In genomic region chr11:59631980-59632379, GRCm38 (mm10) we compare ENCODE assay signal across 31 mouse cellular contexts. TPM values are rescaled to one million over a fixed set of nuclear protein-coding genes. Genes with fewer than 3 reads are reported as not detected.
DNase-seq lines count a peak whose midpoint lies in the region; ATAC-seq and TF ChIP-seq lines count a peak whose summit lies in the region.
"Had no signal": no experiment of that assay in that cellular context is flagged by ENCODE, and none has a peak within 500 bp of the region (broad histone marks: within the 10 kb centered on the region; RNA-seq: fewer than 3 reads in every experiment).

No protein-coding gene starts in this region.

- TF ChIP-seq POLR2A in MEL (IDR thresholded peaks at IDR 0.05; ENCODE audit: control insufficient read depth in 1 of 2, insufficient read depth in 1 of 2, low read depth in 1 of 2, low read length in 2 of 2, poor library complexity in 1 of 2), result no peak

- no peaks in the 10 kb centered on the region for H3K27me3 ChIP-seq in heart, embryonic 11.5 days (ENCODE audit: control insufficient read depth, insufficient read depth, low read length)
- H3K27me3 ChIP-seq in MEL (ENCODE audit: control insufficient read depth in 1 of 2, insufficient read depth in 2 of 2, low read length in 2 of 2), result peaks cover 0 to 3% of the 10 kb centered on the region in 2 experiments; a peak in 3 of 4 replicates
- H3K27me3 ChIP-seq: Patski had no signal

- H3K4me3 ChIP-seq in heart, embryonic 11.5 days (ENCODE audit: low read depth, low read length), result no peak overlapping the region
- no peak overlapping the region for H3K4me3 ChIP-seq in MEL (ENCODE audit: control insufficient read depth in 1 of 2, insufficient read depth in 1 of 2, low read depth in 2 of 2, low read length in 2 of 2)

- no peak overlapping the region for H3K27ac ChIP-seq in heart, embryonic 11.5 days (ENCODE audit: low read depth, low read length)
- H3K27ac ChIP-seq in MEL (ENCODE audit: control insufficient read depth, low read depth, low read length), result no peak overlapping the region

- no peaks in the 10 kb centered on the region for H3K9me3 ChIP-seq in heart, embryonic 11.5 days (replicated peaks; ENCODE audit: control insufficient read depth, low read length)
- no peaks in the 10 kb centered on the region for H3K9me3 ChIP-seq in MEL (replicated peaks; ENCODE audit: insufficient read depth, low read length)
- H3K9me3 ChIP-seq: G1E had no signal

- H3K4me1 ChIP-seq in heart, embryonic 11.5 days (ENCODE audit: control insufficient read depth, insufficient read depth, low read length), result no peaks in the 10 kb centered on the region
- peaks cover 4 to 15% of the 10 kb centered on the region in 2 experiments for H3K4me1 ChIP-seq in MEL (ENCODE audit: control insufficient read depth in 1 of 2, insufficient read depth in 2 of 2, low read length in 2 of 2)

- H3K4me2 ChIP-seq in heart, embryonic 11.5 days, result no peak overlapping the region

- TF ChIP-seq EP300 in MEL (IDR thresholded peaks at IDR 0.05; ENCODE audit: low read depth in 1 of 2, low read length in 2 of 2), result peak; percentile 51 to 65; a peak in 2 of 4 replicates

- no peak overlapping the region for H3K9ac ChIP-seq in heart, embryonic 11.5 days (ENCODE audit: low read depth, low read length)
- H3K9ac ChIP-seq in MEL (ENCODE audit: control insufficient read depth, low read depth, low read length, poor library complexity, severe bottlenecking), result no peak overlapping the region

- peak; percentile 16 for DNase-seq in heart, adult 11 months
- peak; percentile 27 for DNase-seq in 3T3-L1 (ENCODE audit: low read depth, low spot score)
- peak; percentile 40 for DNase-seq in MEL (ENCODE audit: low read depth, low spot score)
- peak; percentile 49 for DNase-seq in NIH3T3 (ENCODE audit: low read depth)
- no peak for DNase-seq in left cerebral cortex, adult 9 months (ENCODE audit: low spot score in 2 of 2)
- no peak for DNase-seq in adrenal gland, adult (ENCODE audit: inconsistent age in 2 of 2, low spot score in 1 of 2)
- DNase-seq in frontal cortex, postnatal 10 days (ENCODE audit: low spot score in 2 of 2), result no peak
- DNase-seq: adrenal gland, adult 2 months; adrenal gland, adult 8-10 months; adrenal gland, postnatal 10 days; adrenal gland, postnatal 14 days; adrenal gland, postnatal 25 days; adrenal gland, postnatal 36 days; B cell, adult 2 months; cerebellum, adult 11 months; cerebellum, adult 11-12 months; cerebellum, adult 18-20 months; cerebellum, adult 2 months; cerebellum, adult 8-10 months; cerebellum, adult 9-10 months had no signal

- TF ChIP-seq CTCF in MEL (IDR thresholded peaks at IDR 0.05 in 2 of 3, conservative IDR thresholded peaks at IDR 0.05 in 1 of 3; ENCODE audit: control insufficient read depth in 1 of 3, insufficient read depth in 1 of 3, low read depth in 2 of 3, low read length in 3 of 3, poor library complexity in 1 of 3, severe bottlenecking in 1 of 3), result no peak

- no peak for ATAC-seq in heart, embryonic 11.5 days (replicated peaks; ENCODE audit: insufficient number of reproducible peaks, low FRiP score, low TSS enrichment)
- ATAC-seq: activated CD4-positive, CD25-positive, alpha-beta regulatory T cell, adult 4 months; CD4-positive, CD25-positive, alpha-beta regulatory T cell, adult 4 months; Patski had no signal

- no peaks in the 10 kb centered on the region for H3K36me3 ChIP-seq in heart, embryonic 11.5 days (ENCODE audit: control insufficient read depth, insufficient read depth, low read length)
- H3K36me3 ChIP-seq in MEL (ENCODE audit: control insufficient read depth in 1 of 2, insufficient read depth in 2 of 2, low read length in 2 of 2), result peaks cover 0 to 11% of the 10 kb centered on the region in 2 experiments; a peak in 2 of 4 replicates
- H3K36me3 ChIP-seq: G1E had no signal

- 78% methylated on average over 4 of the region's 4 CpGs for WGBS in heart, embryonic 11.5 days (ENCODE audit: insufficient replicate concordance)

- H3K79me2 ChIP-seq in MEL (ENCODE audit: control insufficient read depth, insufficient read depth, low read length, poor library complexity), result no peaks in the 10 kb centered on the region

- TF ChIP-seq RAD21 in MEL (IDR thresholded peaks at IDR 0.05; ENCODE audit: low read depth, low read length), result no peak

TF ChIP-seq in MEL, 35 proteins besides CTCF, POLR2A, EP300 and RAD21:
- TF ChIP-seq CHD2 (IDR thresholded peaks at IDR 0.05; ENCODE audit: low read length) (no peak), ETS1 (IDR thresholded peaks at IDR 0.05; ENCODE audit: low read depth, low read length) (0 out of 2 replicates have a peak, but pooled peaks have one; percentile 28), POLR2AphosphoS5 (IDR thresholded peaks at IDR 0.05; ENCODE audit: borderline replicate concordance, low read depth, low read length) (no peak), RCOR1 (IDR thresholded peaks at IDR 0.05; ENCODE audit: low read depth, low read length) (peak; percentile 67; the same call in 1 of the 2 replicates), JUND (IDR thresholded peaks at IDR 0.05; ENCODE audit: low read depth, low read length) (no peak), SMC3 (IDR thresholded peaks at IDR 0.05; ENCODE audit: low read depth, low read length) (no peak), ZC3H11A (IDR thresholded peaks at IDR 0.05; ENCODE audit: low read depth, low read length) (no peak), KAT2A (conservative IDR thresholded peaks at IDR 0.05; ENCODE audit: low read depth, low read length) (no peak), SIN3A (IDR thresholded peaks at IDR 0.05; ENCODE audit: low read length) (no peak), UBTF (IDR thresholded peaks at IDR 0.05; ENCODE audit: borderline replicate concordance, insufficient read depth, low read depth, low read length) (no peak), MEF2A (IDR thresholded peaks at IDR 0.05; ENCODE audit: extremely low read depth, insufficient replicate concordance, low read depth, low read length, poor library complexity, severe bottlenecking) (no peak), GATA1 (IDR thresholded peaks at IDR 0.05; ENCODE audit: low read depth, low read length) (peak; percentile 86), BHLHE40 (IDR thresholded peaks at IDR 0.05; ENCODE audit: borderline replicate concordance, low read depth, low read length) (peak; percentile 65), MAX (IDR thresholded peaks at IDR 0.05; ENCODE audit: low read length) (peak; percentile 47; the same call in 1 of the 2 replicates)

RNA-seq across cellular contexts. Expression of gene Mprip, which starts 29.1 kb away (rescaled TPM):
- polyA plus RNA-seq in heart, embryonic 11.5 days (2014; fragmentation: Nextera tagmentation; extraction: Ambion mirVana), result 51.1 and 54.2 TPM in 2 replicates
- 131 and 142 TPM in 2 replicates for total RNA-seq in MEL (2012; rRNA removed)
- 100 to 1,000 TPM; 103 to 174 TPM for polyA plus RNA-seq in MEL (2012; ENCODE audit: insufficient read depth in 1 of 2, insufficient read length in 2 of 2, low read depth in 1 of 2, low replicate concordance in 2 of 2, missing spikeins in 1 of 2)

RNA-seq across cellular contexts. Expression of gene Olfr223, which starts 38.9 kb away (rescaled TPM):
- polyA plus RNA-seq in heart, embryonic 11.5 days (2014; fragmentation: Nextera tagmentation; extraction: Ambion mirVana), result not detected in 2 replicates
- not detected in 2 replicates for total RNA-seq in MEL (2012; rRNA removed)
- polyA plus RNA-seq in MEL (2012; ENCODE audit: insufficient read depth in 1 of 2, insufficient read length in 2 of 2, low read depth in 1 of 2, low replicate concordance in 2 of 2, missing spikeins in 1 of 2), result not detected
- total RNA-seq: adrenal gland, adult 18-20 months; adrenal gland, adult 2 months; adrenal gland, adult 8-10 months; adrenal gland, postnatal 10 days; adrenal gland, postnatal 14 days; adrenal gland, postnatal 25 days; adrenal gland, postnatal 36 days; adrenal gland, postnatal 4 days; CH12.LX; ES-E14; G1E had no signal
- polyA plus RNA-seq: activated CD4-positive, CD25-positive, alpha-beta regulatory T cell, adult 4 months; adrenal gland, adult 2 months; brain, embryonic 14.5 days; C2C12; CD4-positive, CD25-positive, alpha-beta regulatory T cell, adult 4 months; cerebellum, adult 2 months; G1E; Patski had no signal

RNA-seq across cellular contexts. Expression of gene Olfr222, which starts 55.9 kb away (rescaled TPM):
- not detected in 2 replicates for polyA plus RNA-seq in heart, embryonic 11.5 days (2014; fragmentation: Nextera tagmentation; extraction: Ambion mirVana)
- not detected in 2 replicates for total RNA-seq in MEL (2012; rRNA removed)
- polyA plus RNA-seq in MEL (2012; ENCODE audit: insufficient read depth in 1 of 2, insufficient read length in 2 of 2, low read depth in 1 of 2, low replicate concordance in 2 of 2, missing spikeins in 1 of 2), result not detected
- total RNA-seq: adrenal gland, adult 18-20 months; adrenal gland, adult 2 months; adrenal gland, adult 8-10 months; adrenal gland, postnatal 10 days; adrenal gland, postnatal 14 days; adrenal gland, postnatal 25 days; adrenal gland, postnatal 36 days; adrenal gland, postnatal 4 days; CH12.LX; ES-E14; G1E had no signal
- polyA plus RNA-seq: activated CD4-positive, CD25-positive, alpha-beta regulatory T cell, adult 4 months; adrenal gland, adult 2 months; brain, embryonic 14.5 days; C2C12; CD4-positive, CD25-positive, alpha-beta regulatory T cell, adult 4 months; cerebellum, adult 2 months; G1E; Patski had no signal

Comparison
In these comparisons a context has a peak if more than half of its experiments do, and no peak if none do; other contexts are left out.
1. DNase-seq: peak in heart, adult 11 months (single experiment), 3T3-L1 (single experiment), MEL (single experiment) and NIH3T3 (single experiment); none in left cerebral cortex, adult 9 months (0 of 2), adrenal gland, adult (0 of 2) and frontal cortex, postnatal 10 days (0 of 2).